Mouse (Mus musculus): ENCODE measurements around the gene Gins1.

Gins1 gene

GRCm38 (mm10) chr2:150973401-150974115 lies 68.4 kb downstream of the Gins1 start:
- TF ChIP-seq GATA4 (IDR thresholded peaks at IDR 0.05; ENCODE audit: insufficient replicate concordance, low read length) = no peak

GRCm38 (mm10) chr2:150976871-150977270 lies 71.7 kb downstream of the Gins1 start:
- TF ChIP-seq GATA4 (IDR thresholded peaks at IDR 0.05; ENCODE audit: insufficient replicate concordance, low read length) = no peak

GRCm38 (mm10) chr2:150977676-150978075 lies 72.5 kb downstream of the Gins1 start:
- no peak for TF ChIP-seq GATA4 (IDR thresholded peaks at IDR 0.05; ENCODE audit: insufficient replicate concordance, low read length)

- TF ChIP-seq GATA4 (IDR thresholded peaks at IDR 0.05; ENCODE audit: insufficient replicate concordance, low read length) = no peak
These were observed 73.6 kb downstream of the Gins1 start for GRCm38 (mm10) chr2:150978791-150979190.

GRCm38 (mm10) chr2:150979861-150980620 lies 74.8 kb downstream of the Gins1 start:
- TF ChIP-seq GATA4 (IDR thresholded peaks at IDR 0.05; ENCODE audit: insufficient replicate concordance, low read length) = no peak

All from liver, adult (tissue).